Mouse (Mus musculus): ENCODE measurements around the gene Alpk1.
"Not testable (repeated sequence)": the region's sequence is repeated elsewhere in the genome, so short reads cannot be mapped to it uniquely, and the experiment has no call there.

The Alpk1 gene

GRCm38 (mm10) chr3:127791056-127791483 is 10.7 kb upstream of the Alpk1 start:
- DNase-seq (ENCODE audit: inconsistent age in 2 of 2, low spot score in 1 of 2), result peak; percentile 26 to 72

- DNase-seq (ENCODE audit: inconsistent age in 2 of 2, low spot score in 1 of 2), result peak; percentile 51 to 78
Measured at GRCm38 (mm10) chr3:127790234-127791055, 10.1 kb upstream of the Alpk1 start.

- peak; percentile 83 to 91 for DNase-seq (ENCODE audit: inconsistent age in 2 of 2, low spot score in 1 of 2)
Measured at GRCm38 (mm10) chr3:127789500-127790191, 9.3 kb upstream of the Alpk1 start, which contains the start of gene Tifa. TSS of gene Tifa (plus strand) at chr3:127789805.

GRCm38 (mm10) chr3:127788919-127789318 is 8.6 kb upstream of the Alpk1 start:
- DNase-seq (ENCODE audit: inconsistent age in 2 of 2, low spot score in 1 of 2), result no peak

GRCm38 (mm10) chr3:127788038-127788437 is 7.7 kb upstream of the Alpk1 start:
- DNase-seq (ENCODE audit: inconsistent age in 2 of 2, low spot score in 1 of 2), result peak; percentile 45 to 68

DNA sequence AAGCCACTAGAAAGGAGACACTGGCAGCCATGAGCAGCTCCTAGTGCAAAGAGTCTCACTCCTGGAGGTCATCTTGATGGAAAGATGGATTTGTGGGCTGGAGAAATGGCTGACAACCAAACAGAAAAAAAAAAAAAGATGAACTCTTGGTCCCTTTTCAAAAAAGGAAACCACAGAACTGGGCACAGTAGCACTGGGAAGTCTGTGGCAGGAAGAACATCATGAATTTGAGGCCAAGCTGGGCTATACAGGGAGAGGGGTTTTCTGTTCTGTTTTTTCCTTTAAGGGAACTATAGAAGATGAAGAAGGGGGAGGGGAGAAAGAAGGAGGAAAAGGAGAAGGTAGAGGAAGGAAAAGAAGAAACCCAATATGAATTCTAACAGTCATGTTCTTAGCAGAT is 6.7 kb upstream of the Alpk1 start:
- DNase-seq (ENCODE audit: inconsistent age in 2 of 2, low spot score in 1 of 2), result no peak

DNA sequence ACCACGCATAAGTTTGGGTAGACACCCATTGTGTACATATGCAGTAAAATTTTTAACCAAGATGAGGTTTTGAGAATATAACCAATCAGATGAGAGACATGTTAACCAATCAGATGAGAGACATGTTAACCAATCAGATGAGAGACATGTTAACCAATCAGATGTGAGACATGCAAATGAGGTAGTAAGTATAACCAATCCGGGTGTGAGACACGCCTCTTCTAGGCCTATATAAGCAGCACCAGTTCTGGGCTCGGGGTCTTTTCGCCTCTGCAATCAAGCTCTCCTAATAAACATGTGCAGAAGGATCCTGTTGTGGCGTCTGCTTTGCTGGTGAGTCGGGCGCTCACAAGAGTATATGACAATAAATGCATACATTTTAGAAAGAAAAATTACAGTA is 3.4 kb upstream of the Alpk1 start:
- DNase-seq (ENCODE audit: inconsistent age in 2 of 2, low spot score in 1 of 2), result not testable (repeated sequence)

DNA sequence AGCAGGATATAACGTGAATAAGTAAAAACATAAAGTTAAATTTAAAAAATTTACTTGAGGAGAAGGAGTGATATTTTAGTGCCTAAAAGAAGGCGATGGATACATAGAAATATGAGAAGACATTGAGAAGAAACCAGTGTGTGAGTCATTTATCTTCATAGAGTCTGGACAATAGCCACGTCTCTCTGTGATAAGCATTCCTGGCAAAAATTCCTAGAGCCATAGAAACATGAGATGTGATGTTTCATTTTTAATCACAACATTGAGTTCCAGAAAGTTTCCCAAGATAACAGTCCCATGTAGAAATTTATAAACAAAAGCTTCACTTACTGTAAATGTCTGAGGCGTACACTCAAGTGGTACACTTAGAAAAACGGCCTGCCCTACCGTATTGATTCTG is 2.6 kb upstream of the Alpk1 start:
- DNase-seq (ENCODE audit: inconsistent age in 2 of 2, low spot score in 1 of 2), result no peak

DNA sequence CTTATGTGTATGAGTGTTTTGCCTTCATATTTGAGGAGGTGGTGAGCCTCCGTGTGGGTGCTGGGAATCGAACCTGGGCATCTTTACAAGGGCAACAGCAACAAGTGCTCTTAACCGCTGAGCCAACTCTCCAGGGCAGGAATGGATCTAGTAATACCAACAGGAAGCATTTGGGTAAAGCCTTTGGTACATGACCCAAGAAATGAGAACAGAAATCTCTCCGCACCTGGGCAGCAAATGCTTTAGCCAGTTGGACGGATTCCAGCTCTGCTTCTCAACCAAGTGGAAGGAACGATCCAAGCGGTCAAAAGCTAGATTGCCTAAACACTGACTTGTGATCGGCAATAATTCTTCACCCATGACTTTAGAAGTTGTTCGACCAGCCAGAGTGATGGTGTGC is 594 bp upstream of the Alpk1 start:
- no peak for DNase-seq (ENCODE audit: inconsistent age in 2 of 2, low spot score in 1 of 2)

GRCm38 (mm10) chr3:127769146-127769545 is 11.2 kb downstream of the Alpk1 start:
- DNase-seq (ENCODE audit: inconsistent age in 2 of 2, low spot score in 1 of 2), result no peak

DNA sequence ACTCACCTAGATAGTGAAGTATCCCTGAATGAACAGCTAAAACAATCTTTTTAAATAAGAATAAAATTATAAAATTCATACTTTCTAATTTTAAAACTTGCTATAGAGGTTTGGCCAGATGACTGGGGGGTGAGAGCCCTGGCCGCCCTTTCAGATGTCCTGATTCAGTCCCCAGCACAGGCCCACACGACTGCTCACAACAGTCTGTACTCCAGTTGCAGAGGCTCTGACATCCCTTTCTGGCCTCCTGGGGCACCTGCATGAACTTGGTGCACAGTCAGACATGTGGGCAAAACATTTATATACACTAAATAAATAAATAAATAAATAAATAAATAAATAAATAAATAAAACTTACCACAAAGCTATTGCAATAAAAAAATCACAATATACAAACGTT is 14.4 kb downstream of the Alpk1 start:
- DNase-seq (ENCODE audit: inconsistent age in 2 of 2, low spot score in 1 of 2), result no peak

DNA sequence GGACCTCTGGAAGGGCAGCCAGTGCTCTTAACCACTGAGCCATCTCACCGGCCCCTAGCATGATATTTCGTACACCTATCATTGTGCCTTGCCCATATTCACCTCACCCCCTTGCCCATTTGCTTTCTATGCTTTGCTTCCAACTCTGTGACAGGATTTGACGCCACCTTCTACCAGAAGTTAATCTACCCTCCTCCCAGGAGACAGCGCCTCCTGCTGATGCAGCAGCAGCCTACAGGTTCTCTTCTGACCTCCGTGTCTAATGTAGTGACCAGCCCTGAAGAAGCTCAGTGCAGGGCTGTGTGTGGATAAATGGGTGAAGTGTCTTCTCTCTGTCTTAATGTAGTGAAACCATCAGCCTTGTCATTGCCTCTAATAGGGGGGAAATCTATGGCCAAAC is 15.8 kb downstream of the Alpk1 start:
- DNase-seq (ENCODE audit: inconsistent age in 2 of 2, low spot score in 1 of 2), result no peak

GRCm38 (mm10) chr3:127763076-127763612 is 17.2 kb downstream of the Alpk1 start:
- peak; percentile 75 to 88 for DNase-seq (ENCODE audit: inconsistent age in 2 of 2, low spot score in 1 of 2)

DNA sequence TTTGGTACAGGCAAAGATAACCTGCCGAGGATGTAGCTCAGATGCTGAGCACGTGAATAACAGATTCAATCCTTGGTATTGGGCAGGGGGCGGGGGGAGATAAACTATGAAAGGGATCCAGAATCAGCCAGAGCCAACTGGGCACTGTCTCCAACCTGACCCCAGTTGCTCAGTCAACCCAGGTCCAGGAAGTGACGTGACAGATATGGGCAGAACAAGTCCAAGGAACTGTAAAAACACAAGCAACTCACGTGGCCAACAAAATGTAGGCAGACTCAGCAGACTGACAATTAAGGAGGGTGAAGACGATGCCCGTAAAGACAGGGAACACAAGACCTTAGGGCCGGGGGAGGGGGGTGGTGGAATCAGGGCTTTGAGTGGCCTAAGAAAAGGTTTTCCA is 17.9 kb downstream of the Alpk1 start:
- DNase-seq (ENCODE audit: inconsistent age in 2 of 2, low spot score in 1 of 2), result no peak

DNA sequence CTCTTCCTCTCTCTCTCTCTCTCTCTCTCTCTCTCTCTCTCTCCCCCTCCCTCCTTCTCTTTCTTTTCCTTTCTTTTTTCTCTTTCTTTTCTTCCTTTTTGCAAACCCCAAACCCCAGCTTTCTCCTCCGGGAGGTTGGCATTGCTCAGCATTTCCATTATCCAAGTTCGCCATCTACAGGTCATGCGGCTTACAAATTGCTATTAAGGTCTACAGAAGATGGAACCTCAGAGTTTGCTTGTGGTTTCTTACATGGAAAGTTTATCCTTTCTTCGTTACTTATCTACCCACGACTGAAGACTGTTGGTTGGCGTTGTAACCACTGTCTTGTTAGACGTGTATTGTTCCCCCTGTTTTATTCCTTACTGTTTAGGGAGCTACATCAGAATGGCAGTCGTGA is 21.1 kb downstream of the Alpk1 start:
- peak in 1 of 2 experiments; percentile 81 for DNase-seq (ENCODE audit: inconsistent age in 2 of 2, low spot score in 1 of 2)

DNA sequence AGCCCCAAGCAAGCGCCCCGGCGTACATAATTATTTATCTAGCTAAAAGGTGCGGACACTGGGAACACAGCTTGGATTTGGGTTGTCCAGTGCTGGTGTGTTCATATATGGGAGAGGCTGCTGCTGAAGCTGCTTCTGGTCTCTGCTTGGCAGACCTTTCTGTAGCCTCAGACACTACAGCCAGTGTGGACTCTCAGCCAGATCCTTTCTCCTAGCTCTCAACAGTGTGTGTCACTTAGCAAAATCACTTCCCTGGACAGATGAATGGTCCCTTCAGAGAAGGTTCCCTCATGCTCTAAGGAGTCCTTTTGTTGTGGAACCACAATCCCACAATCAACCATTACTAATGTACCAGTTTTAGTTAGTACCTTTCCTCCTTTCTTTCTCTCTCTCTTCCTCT is 21.5 kb downstream of the Alpk1 start:
- no peak for DNase-seq (ENCODE audit: inconsistent age in 2 of 2, low spot score in 1 of 2)

DNA sequence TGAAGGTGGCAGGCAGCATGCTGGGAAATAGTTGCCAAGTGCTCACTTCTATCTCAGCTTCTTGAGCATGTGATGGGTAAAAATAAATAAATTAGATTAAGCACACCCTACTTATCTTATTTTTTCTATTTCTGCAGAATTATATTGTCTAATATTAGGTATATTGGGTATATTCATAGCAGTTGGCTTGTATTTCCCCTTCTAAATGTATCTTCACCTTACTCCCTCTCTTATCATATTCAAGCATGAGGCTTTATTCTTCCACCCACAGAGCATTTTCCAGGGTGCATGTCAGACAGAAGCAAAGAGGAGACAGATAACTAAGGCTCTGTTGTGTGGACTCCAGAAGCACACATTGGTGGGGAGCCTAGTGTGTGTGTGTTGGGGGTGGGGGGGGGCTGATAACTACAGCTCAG is 22.4 kb downstream of the Alpk1 start:
- DNase-seq (ENCODE audit: inconsistent age in 2 of 2, low spot score in 1 of 2), result no peak

GRCm38 (mm10) chr3:127756458-127756857 is 23.9 kb downstream of the Alpk1 start:
- DNase-seq (ENCODE audit: inconsistent age in 2 of 2, low spot score in 1 of 2), result no peak

DNA sequence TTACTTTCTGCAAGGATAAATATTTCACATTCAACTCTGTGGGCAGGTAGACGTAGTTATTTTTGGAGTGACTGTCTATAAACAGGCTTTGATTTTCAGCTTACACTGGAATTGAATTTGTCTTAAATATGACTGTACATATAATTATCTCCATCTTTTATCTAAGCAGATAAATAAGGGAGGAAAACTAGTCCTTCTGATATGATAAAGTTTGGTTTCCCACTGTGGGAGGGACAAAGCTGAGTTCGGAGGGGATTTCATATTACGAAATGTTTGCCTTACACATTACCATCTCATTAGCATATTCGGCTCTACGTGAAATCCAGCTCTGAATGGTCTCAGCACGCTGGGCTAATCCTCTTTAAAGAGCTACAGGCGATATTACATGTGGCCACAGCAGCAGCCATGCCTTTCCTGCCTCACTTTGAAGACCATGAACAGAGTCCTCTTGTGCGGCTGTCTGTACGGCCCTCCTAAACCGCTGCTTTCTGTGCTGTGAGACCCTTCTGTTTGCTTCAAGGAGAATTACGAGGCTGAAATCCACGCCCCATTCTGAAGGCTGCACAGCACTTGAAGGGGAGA is 30.3 kb downstream of the Alpk1 start:
- no peak for DNase-seq (ENCODE audit: inconsistent age in 2 of 2, low spot score in 1 of 2)

DNA sequence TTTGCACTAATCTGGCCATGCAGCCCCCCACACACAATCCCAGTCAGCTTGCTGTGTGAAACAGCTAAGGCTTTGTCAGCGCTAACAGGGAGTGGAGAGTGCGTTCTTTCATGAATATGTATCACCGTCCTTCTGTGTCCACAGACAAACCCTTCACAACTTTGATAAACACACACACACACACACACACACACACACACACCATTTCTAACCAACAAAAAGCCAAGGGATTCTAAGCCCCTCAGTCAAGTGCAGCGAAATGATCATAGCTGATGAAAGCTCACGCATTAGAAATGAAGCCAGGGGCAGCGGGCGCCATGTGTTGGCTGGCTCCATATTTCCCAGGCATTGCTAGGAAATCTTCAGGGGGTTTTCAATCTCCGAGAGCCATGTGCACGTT is 31.1 kb downstream of the Alpk1 start:
- DNase-seq (ENCODE audit: inconsistent age in 2 of 2, low spot score in 1 of 2), result no peak

DNA sequence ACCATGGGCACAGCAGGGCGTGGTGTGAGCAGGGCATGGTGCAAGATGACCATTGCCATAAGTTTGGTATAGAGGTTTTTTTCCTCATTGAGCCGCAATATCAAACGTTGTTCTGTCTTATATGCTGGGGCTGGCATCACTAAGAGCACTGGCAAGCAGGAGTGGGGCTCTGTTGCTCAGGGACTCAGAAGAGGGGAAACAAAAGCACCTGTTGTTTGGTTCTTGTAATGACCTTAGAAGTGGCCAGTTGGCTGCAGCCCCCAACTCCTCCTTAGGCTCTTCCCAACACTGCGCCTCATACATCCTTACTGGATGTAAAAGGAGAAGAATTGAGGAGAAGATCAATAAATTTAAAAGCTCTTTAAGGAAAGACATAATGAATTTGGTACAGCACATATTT is 31.7 kb downstream of the Alpk1 start:
- no peak for DNase-seq (ENCODE audit: inconsistent age in 2 of 2, low spot score in 1 of 2)
